Mouse (Mus musculus) limb, embryonic 14.5 days (tissue): ENCODE data around the gene Rft1. TPM values are rescaled to one million over a fixed set of nuclear protein-coding genes. Genes with fewer than 3 reads are reported as not detected.

Experiments
- ATAC-seq: fragments of 200-750 bp; cut with Nextera tagmentation; 2 replicates; pipeline ENCODE4 v1.8.0; 2017; ENCODE audit warnings: low read depth, moderate number of reproducible peaks, moderate TSS enrichment; ENCODE audit not compliant: low FRiP score
- DNase-seq: peaks from one replicate; pipeline ENCODE4 v3.0.0-alpha.2; 2015; ENCODE audit warnings: low spot score
- H3K27ac ChIP-seq: fragments of 300-500 bp; sonication (generic); replicated peaks from 2 replicates; pipeline ENCODE4 v1.5.1; 2014; ENCODE audit warnings: low read depth, mild to moderate bottlenecking, low read length, moderate library complexity, mixed read lengths
- H3K27me3 ChIP-seq: fragments of 300-500 bp; sonication (generic); 2 replicates; pipeline ENCODE4 v1.6.1; 2014; ENCODE audit warnings: low read length, mixed read lengths; ENCODE audit not compliant: control insufficient read depth, insufficient read depth
- H3K36me3 ChIP-seq: fragments of 300-500 bp; sonication (generic); 2 replicates; pipeline ENCODE4 v1.6.1; 2014; ENCODE audit warnings: mild to moderate bottlenecking, low read length, moderate library complexity, mixed read lengths; ENCODE audit not compliant: control insufficient read depth, insufficient read depth
- H3K4me1 ChIP-seq: fragments of 300-500 bp; sonication (generic); 2 replicates; pipeline ENCODE4 v1.6.1; 2014; ENCODE audit warnings: antibody characterized with exemption, low read length, mixed read lengths; ENCODE audit not compliant: control insufficient read depth, insufficient read depth
- H3K4me2 ChIP-seq: fragments of 300-500 bp; sonication (generic); replicated peaks from 2 replicates; pipeline ENCODE4 v1.6.1; 2014; ENCODE audit warnings: low read depth, mild to moderate bottlenecking, low read length, moderate library complexity; ENCODE audit not compliant: severe bottlenecking
- H3K4me3 ChIP-seq: fragments of 300-500 bp; sonication (generic); replicated peaks from 2 replicates; pipeline ENCODE4 v1.5.1; 2014; ENCODE audit warnings: low read length
- H3K9ac ChIP-seq: fragments of 300-500 bp; sonication (generic); 2 replicates; pipeline ENCODE4 v1.6.1; 2014; ENCODE audit warnings: mild to moderate bottlenecking, low read depth, low read length, moderate library complexity; ENCODE audit not compliant: severe bottlenecking
- H3K9me3 ChIP-seq: fragments of 300-500 bp; sonication (generic); 2 replicates; pipeline ENCODE4 v1.6.1; 2016; ENCODE audit warnings: low read length; ENCODE audit not compliant: control insufficient read depth
- POLR2A ChIP-seq: fragments of 200-500 bp; IDR thresholded peaks from 2 replicates; pipeline ENCODE4 v1.8.0; 2012; ENCODE audit warnings: inconsistent platforms, mild to moderate bottlenecking, moderate library complexity, borderline replicate concordance; ENCODE audit not compliant: insufficient read depth, insufficient read length; ENCODE audit errors: extremely low read depth
- WGBS: fragments of 180-500 bp; shearing (Covaris S2); extraction: QIAGEN DNeasy Blood & Tissue Kit; methylation state at CpG from one replicate; pipeline ENCODE4 v1.1.7; 2014; 5-methylcytosine and 5-hydroxymethylcytosine counted together
- polyA plus RNA-seq, 2 experiments: library from polyadenylated mRNA; depleted of rRNA in 1 of 2; stranded (reverse) in 1 of 2; unstranded in 1 of 2; fragments of >200 nt; fragmentation: Nextera tagmentation in 1 of 2; extraction: Ambion mirVana in 1 of 2; gene quantifications; 2 replicates each; pipeline versions ENCODE4 v1.2.1 to v1.2.3; 2012 to 2014

Gene Rft1
- polyA plus RNA-seq, 2 experiments, result 15.4 to 21.3 TPM

DNA sequence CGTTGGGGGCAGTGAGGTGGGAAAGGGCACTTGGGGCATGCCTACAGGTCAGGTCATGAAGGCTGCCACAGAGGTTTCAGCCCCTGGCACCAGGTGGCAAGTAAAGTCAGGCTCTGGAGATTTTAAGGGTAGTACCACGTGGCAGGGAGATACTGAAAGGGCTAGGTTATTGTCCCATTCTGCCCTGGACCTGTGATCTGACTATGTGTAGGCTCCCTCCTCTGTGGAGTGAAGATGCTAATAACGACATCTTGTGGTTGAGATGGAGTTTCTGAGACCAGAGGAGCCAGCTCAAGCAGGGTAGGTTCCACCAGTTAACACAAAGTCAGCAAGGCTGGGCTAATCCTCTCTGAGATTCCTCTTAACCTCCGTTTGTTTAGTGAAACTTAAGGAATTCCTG lies 24.3 kb upstream of the Rft1 start:
- Histone ChIP-seq H3K9ac (no peak overlapping the region), H3K27ac (no peak overlapping the region), H3K27me3 (no peaks in the 10 kb centered on the region), H3K4me2 (no peak overlapping the region), H3K9me3 (no peaks in the 10 kb centered on the region), H3K4me3 (no peak overlapping the region), H3K36me3 (no peaks in the 10 kb centered on the region), H3K4me1 (peaks cover 9% of the 10 kb centered on the region)
- no peak for TF ChIP-seq POLR2A
- WGBS, result 46% methylated on average over 4 of the region's 4 CpGs
- no peak for DNase-seq
- no peak for ATAC-seq

GRCm38 (mm10) chr14:30630811-30631576 lies 23.2 kb upstream of the Rft1 start:
- no peaks in the 10 kb centered on the region for H3K36me3 ChIP-seq
- no peak for ATAC-seq
- no peaks in the 10 kb centered on the region for H3K9me3 ChIP-seq
- H3K4me3 ChIP-seq, result no peak overlapping the region
- no peak for TF ChIP-seq POLR2A
- no peak for DNase-seq
- H3K27me3 ChIP-seq, result no peaks in the 10 kb centered on the region
- H3K4me1 ChIP-seq, result peaks cover 7% of the 10 kb centered on the region
- H3K4me2 ChIP-seq, result no peak overlapping the region
- H3K27ac ChIP-seq, result no peak overlapping the region
- WGBS, result 64% methylated on average over 5 of the region's 5 CpGs
- H3K9ac ChIP-seq, result no peak overlapping the region

GRCm38 (mm10) chr14:30631834-30632233 lies 22.3 kb upstream of the Rft1 start:
- no peak for DNase-seq
- H3K36me3 ChIP-seq, result no peaks in the 10 kb centered on the region
- no peaks in the 10 kb centered on the region for H3K9me3 ChIP-seq
- 49% methylated on average over 2 of the region's 2 CpGs for WGBS
- no peaks in the 10 kb centered on the region for H3K27me3 ChIP-seq
- no peak for ATAC-seq
- no peak overlapping the region for H3K27ac ChIP-seq
- no peak overlapping the region for H3K9ac ChIP-seq
- no peak overlapping the region for H3K4me3 ChIP-seq
- H3K4me2 ChIP-seq, result no peak overlapping the region
- H3K4me1 ChIP-seq, result peaks cover 4% of the 10 kb centered on the region
- no peak for TF ChIP-seq POLR2A

DNA sequence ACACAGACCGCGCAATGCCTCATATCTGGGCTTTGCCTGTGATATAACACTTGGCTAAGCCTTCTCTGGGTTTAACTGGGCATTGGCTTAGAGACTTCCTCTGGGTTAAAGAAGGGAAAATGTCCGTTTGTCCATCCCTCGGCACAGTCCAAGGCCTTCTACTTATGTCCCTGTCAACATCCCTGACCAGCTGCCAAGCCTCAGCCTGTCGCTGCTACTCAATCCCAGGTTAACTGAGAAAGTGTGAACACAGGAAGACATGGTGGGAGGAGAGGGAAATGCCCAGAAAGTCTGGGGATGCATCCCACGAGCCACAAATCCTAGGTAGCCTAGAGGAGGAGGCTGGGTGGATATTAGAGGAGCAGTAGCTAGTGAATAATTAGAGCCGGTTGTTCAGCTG lies 20.5 kb upstream of the Rft1 start:
- H3K4me2 ChIP-seq, result no peak overlapping the region
- no peaks in the 10 kb centered on the region for H3K36me3 ChIP-seq
- H3K27me3 ChIP-seq, result no peaks in the 10 kb centered on the region
- no peaks in the 10 kb centered on the region for H3K9me3 ChIP-seq
- no peak overlapping the region for H3K27ac ChIP-seq
- ATAC-seq, result no peak
- H3K4me1 ChIP-seq, result peaks cover 11% of the 10 kb centered on the region
- H3K4me3 ChIP-seq, result no peak overlapping the region
- WGBS, result 67% methylated on average over 7 of the region's 7 CpGs
- H3K9ac ChIP-seq, result no peak overlapping the region
- no peak for DNase-seq
- TF ChIP-seq POLR2A, result no peak

DNA sequence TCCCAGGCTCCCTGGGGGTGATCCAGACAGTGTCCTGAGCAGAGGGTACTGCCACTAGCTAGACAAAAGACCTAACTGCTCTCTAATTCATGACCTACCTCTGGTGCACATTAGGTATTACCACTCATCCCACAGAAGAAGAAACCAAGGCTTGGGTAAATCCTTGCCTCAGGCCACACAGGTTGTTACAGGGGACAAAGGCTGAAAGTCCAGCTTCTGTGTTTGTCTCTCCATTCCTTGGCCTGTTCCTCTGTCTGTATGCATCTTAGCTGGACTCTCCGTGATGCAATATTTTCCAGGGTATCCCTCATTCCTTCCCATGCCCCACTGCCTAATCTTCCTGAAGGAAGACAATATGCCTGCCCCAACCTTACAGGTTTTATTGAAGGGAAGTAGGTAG lies 19.7 kb upstream of the Rft1 start:
- H3K4me1 ChIP-seq, result peaks cover 11% of the 10 kb centered on the region
- TF ChIP-seq POLR2A, result no peak
- ATAC-seq, result no peak
- WGBS, result 93% methylated on average over 1 of the region's 1 CpGs
- H3K27me3 ChIP-seq, result no peaks in the 10 kb centered on the region
- no peak overlapping the region for H3K9ac ChIP-seq
- no peak overlapping the region for H3K27ac ChIP-seq
- H3K4me2 ChIP-seq, result no peak overlapping the region
- no peak for DNase-seq
- H3K36me3 ChIP-seq, result no peaks in the 10 kb centered on the region
- no peak overlapping the region for H3K4me3 ChIP-seq
- no peaks in the 10 kb centered on the region for H3K9me3 ChIP-seq
